Mouse (Mus musculus) frontal cortex, adult (tissue): Measurements from ENCODE around the gene Ms4a13.
"Not testable (repeated sequence)": the region's sequence is repeated elsewhere in the genome, so short reads cannot be mapped to it uniquely, and the experiment has no call there.

Experiments used
- ATAC-seq: cut with Nextera tagmentation; 2 replicates; pipeline ENCODE4 v1.9.2; 2017; ENCODE audit warnings: mild to moderate bottlenecking, moderate library complexity, mixed read lengths; ENCODE audit not compliant: low TSS enrichment

Ms4a13 gene

DNA sequence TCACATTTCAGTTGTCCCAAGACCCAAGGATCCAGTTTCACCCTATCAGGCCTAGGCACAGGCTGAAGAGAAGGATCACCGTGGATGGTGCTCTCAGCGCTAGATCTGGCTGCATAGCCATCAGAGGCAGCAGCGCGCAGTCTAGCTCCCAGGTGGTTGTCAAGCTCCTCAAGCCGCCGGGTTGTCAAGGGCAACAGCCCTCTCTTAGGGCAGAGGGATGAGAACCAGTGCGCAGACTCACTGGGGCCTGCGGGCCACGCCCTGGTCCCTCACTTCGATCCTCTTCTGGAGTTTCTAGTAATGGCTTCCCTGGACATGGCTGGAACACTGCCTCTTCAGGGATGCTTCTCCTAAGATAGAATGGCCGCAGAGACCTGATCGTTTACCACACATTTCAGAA is at the start of gene Ms4a13:
TSS of gene Ms4a13 (minus strand) at position 192 of the 400 bp plus-strand sequence.
- ATAC-seq = no peak

DNA sequence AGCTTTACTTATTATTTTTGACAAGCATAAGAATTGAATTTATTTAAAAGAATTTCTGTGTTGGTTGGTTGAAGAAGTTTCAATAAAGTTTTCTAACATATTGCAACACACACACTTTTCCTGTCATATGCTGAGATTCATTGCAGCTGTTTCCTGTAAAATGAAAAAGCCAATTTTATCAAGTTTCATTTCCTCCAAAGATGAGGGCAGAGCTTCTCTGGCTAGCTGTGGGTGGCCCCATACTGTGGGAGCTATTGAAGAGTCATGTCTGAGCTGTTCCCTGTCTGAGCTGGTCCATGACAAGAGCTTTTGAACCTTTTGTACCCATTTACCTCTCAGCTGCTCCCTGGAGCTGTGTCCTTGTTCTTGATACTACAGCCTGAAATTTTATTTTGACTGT is 47.7 kb upstream of the Ms4a13 start:
- ATAC-seq = no peak

DNA sequence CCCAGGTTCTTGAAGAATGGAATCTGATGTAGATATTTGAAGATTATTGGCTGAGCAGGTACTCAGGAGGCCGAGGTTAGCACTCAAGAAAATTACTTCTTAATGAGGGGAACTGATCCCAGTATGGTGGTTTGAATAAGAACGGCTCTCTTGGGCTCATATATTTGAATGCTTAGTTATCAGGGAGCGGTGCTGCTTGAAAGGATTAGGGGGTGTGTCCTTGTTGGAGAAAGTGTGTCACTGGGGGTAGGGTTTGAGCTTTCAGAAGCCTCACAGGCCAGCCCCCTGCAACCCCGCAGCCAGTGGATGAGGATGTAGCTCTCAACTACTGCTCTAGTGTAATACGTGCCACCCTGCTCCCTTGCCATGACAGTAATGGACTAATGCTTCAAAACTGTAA is 46.0 kb upstream of the Ms4a13 start:
- no peak for ATAC-seq

DNA sequence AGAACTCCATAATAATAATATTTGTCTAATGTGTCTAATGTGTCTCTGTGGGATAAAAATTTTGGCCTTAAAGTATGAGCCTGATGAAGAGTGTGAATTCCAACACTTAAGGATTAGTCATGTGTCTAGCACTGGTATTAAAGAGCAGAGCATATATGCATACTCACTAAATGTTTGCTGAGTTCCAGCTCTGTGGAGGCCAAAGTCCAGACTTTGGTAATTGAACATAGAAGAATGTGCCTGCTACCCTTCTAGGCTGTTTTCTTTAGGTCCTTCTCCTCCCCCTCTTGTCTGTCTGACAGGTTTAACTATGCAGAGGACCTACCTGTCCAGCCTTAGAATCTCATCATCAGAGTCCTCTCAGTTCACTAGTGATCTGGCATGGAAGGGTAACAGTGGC is 39.3 kb upstream of the Ms4a13 start:
- ATAC-seq = no peak

DNA sequence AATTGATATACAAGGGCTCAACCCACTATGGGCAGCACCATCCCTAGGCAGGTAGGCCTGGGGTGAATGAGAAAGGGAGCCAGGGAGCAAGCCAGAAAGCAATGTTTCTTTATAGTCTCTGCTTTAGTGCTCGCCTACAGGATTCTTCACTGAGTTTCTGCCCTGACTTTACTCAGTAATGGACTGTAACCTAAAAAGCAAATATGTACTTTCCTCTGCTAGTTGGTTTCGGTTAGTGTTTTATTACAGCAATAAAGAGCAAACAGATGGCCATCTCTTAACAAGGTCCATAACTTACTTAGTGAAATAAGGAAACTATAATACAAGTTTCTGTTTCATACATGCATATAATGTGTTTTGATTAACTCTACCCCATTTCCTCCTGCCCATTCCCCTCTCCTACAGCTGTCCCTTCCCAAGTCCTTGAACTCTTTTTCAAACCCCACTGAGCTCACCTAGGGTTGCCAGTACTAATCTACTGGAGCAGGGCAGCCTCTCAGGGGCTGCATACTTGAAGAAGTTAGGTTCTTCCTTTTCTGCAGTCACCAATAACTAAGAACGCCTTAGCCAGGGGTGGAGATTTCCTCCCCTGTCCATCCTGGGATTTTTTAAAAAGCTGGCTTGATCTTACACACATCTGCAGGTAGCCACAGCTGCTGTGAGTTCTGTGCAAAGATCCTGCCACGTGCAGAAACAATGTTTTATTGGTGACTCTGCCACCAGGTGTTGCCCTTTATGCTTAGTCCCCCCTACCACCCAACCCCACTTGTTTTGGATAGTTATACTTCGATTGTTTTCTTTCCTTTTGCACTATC is 38.6 kb upstream of the Ms4a13 start:
- ATAC-seq = no peak

DNA sequence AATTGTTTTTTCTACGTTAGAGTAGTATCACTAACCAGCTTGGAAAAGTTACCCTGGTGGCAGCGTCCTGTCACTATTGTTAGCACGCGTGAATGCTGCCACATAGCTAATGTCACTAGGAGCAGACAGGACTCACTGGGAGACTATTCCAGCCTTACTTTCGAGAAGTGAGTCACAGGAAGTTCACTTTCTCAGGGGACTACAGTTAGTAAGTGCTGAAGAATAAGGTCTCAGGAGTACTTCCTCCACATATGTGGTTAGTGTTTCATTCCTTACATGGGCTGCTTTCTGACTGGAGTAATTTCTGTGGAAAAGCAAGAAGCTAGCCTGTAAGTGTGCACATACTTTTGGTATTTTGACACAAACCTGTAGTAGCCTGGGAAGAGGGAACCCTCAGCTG is 37.7 kb upstream of the Ms4a13 start:
- no peak for ATAC-seq

DNA sequence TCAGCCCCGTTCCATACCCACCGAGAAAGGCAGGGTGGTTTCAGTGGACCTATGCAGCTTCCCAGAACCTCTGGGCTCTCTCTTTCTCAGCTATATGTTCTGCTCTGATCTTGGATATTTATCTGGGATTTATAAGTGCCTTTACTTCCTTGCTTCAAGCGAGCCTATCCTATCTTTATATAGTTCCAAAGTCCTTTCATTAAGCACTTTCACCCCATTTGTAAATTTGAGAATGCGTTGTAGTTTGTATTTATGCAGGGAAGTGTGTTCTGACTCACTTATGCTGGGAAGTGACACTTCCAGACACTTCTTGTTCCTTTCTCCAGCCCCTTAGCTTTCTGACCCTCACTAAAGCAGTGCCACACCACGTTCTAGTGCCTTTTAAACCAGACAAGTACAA is 35.8 kb upstream of the Ms4a13 start, which contains the start of gene Ms4a12:
TSS of gene Ms4a12 (minus strand) at position 101 of the 400 bp plus-strand sequence.
- ATAC-seq = no peak

DNA sequence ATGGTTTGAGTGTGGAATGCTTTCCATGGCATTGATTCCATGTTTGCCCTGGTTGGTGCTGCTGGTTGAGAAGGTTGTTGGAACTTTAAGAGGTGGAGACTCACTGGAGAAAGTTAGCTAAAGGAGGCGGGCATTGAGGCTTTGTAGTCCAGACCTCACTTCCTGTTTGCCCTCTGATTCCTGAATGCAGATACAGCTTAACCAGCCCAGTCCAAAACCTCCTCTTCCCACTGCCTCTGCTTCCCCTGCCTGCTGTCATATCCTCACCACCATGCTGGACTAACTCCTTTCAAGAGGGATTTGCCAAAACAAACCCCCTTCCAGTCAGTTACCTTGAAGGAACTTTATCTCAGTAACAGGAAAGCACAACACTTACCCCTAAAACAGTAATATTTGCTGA is 4.0 kb downstream of the Ms4a13 start:
- ATAC-seq = no peak

DNA sequence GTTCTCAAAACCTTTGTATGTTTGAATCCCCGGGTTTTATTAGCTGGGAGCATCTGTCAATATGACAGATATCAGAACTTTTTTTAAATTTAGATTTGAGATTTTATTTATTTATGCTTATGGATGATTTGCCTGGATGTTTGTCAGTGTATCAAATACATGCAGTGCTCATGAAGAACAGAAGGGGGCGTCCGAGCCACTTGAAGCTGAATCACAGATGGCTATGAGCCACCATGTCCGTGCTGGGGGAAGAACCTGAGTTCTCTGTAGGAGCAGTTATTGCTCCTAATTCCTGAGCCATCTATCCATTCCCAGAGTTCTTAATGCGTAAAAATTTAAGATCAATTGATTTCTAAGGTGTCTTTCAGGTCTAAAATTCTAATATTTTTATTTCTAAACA is 12.4 kb downstream of the Ms4a13 start:
- no peak for ATAC-seq

DNA sequence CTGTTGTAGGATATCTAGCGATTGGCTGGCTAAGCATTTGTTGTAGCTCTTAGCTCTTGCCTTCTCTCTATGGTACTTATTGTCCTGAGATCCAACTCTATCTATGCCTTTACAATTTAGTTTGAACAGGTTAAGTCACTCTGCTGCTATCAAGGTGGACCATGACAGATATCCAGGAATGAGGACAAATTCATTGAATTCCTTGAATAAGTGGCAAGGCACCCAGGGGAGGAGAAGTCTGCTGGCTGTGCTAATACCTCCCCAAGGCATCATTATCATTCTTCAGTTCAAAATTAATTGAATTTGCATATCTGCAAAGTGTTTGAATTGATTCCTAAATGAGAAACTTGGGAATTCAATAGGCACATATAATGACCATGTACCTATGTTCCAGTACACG is 19.1 kb downstream of the Ms4a13 start:
- no peak for ATAC-seq

DNA sequence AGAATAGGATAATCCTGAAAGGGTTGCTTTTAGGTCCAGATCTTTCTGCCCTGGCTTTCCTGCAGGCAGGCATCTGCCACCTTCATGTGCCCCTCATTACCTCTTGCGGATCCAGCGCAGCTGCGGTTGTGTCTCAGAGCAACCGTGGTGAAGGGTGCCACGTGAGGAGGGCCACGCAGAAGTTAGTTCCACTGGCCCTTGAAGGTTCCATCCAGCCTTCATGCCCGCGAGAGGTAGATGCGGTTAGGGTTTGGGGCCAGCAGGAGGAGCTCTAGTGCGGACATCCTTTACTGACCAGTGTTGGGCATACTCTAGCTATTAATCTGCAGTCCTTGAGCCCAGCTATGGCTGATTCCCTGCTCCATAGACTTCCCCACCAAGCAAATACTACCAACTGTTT is 31.4 kb downstream of the Ms4a13 start, which contains the start of gene 1700025F22Rik:
TSS of gene 1700025F22Rik (minus strand) at position 149 of the 400 bp plus-strand sequence.
- ATAC-seq = no peak

DNA sequence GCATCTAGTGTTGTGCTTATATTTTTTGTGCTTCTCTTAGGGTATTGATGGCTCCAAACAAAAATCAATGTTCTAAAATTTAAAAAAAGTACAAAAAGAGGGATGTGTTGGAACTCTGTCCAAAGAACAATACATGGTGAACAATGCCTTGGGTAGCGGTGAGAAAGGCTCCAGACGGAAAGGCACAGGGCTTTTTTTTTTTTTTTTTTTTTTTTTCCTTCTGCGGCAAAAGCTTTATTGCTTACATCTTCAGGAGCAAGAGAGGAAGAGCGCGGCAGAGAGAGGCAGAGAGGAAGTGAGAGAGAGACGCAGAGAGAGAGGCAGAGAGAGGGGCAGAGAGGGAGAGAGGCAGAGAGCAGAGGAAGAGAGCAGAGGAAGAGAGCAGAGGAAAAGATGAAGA is 38.6 kb downstream of the Ms4a13 start:
- ATAC-seq = not testable (repeated sequence)

DNA sequence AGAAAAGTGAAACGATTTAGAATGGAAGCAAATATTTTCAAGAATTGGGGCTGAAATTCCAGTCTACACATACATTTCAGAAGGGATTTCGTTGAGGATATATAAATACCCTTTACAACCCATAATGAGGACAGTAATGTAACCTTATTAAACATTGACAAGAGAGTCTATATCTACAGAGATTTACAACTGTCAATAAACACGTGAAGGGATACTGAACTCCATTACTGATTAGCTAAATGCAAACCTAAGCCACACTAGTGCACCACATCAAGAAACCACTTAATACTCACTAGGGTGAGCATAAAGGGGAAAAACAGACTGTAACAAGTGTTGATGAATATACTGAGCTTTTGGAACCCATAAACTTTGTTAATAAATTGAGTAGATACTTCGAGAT is 61.2 kb downstream of the Ms4a13 start:
- ATAC-seq = no peak

DNA sequence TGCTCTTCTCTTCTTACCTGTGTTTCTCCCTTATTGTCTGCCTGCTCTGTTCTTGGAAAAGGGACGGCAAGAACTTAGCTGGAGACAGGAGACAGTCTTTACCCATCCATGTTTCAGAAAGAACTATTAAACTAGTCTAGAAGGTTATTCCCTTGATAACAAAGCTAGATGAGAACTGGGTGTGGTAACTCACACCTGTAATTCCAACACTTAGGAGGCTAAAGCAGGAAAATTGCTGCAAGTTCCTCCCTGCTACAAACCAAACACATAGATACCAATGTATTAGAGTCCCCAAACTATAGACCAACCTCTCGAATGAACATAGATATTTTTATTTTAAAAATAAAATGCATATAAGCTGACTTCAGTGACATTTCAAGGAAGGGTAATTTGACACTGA is 61.7 kb downstream of the Ms4a13 start:
- ATAC-seq = no peak

DNA sequence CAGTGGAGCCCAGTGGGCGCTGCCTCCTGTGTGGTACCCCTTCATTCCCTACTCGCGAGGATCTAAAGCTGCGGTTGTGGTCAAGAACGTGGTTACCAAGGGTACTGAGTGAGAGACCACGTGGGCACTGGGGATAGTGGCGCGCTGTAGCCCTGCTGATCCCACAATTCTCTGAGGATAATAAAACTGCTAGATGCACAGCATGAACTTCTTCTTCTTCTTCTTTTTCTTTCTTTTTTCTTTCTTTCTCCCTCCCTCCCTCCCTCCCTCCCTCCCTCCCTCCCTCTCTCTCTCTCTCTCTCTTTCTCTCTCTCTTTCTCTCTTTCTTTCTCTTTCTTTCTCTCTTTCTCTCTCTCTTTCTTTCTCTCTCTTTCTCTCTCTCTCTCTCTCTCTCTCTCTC is 65.8 kb downstream of the Ms4a13 start, which contains the start of gene 1700017D01Rik:
TSS of gene 1700017D01Rik (minus strand) at position 101 of the 400 bp plus-strand sequence.
- ATAC-seq = not testable (repeated sequence)

DNA sequence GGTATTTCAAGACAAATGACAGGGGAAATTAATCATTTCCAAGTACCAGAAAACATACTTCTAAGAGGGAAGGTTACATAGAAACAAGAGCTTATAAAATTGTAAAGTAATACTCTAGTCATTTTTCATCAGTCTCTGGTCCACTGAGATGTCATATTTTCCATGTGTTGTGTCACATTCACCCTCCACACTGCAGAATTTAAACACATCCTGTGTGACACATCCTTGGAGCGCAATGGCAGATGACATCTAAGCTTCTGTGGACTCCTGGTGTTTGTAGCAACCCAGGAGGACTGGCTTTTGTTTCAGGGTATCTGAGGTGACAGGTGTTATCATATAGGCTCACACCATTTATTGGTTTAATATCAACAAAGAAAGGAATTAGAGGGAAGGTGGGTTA is 66.8 kb downstream of the Ms4a13 start:
- ATAC-seq = no peak

DNA sequence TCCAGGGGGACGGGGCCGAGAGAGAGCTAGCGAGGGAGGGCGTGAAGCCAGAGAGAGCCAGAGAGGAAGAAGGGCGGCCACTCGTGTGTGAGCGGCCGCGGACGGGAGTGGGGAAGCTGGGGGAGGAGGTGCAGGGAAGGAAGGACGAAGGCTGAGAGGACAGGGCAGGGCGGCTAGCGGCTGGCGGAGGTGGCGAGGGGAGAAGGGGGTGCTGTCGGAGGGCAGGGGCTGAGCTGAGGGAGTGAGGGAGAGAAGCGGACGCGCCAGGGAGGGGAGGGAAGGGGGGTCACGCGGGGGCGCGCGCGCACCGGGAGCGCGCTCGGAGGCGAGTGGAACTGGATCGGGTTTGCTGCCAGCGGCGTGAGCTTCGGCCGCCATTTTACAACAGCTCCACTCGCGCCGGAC is 75.5 kb downstream of the Ms4a13 start:
- peak; percentile 92 for ATAC-seq
